Mouse (Mus musculus) MEL (cell line): ENCODE results near the gene Bnip1. TPM values are rescaled to one million over a fixed set of nuclear protein-coding genes. Genes with fewer than 3 reads are reported as not detected.

Experiments
- DNase-seq: peaks from one replicate; pipeline ENCODE4 v3.0.0; 2011; ENCODE audit warnings: low read depth, low spot score
- H3K27ac ChIP-seq: 2 replicates; pipeline ENCODE4 v1.5.1; 2012; ENCODE audit warnings: low read depth, mild to moderate bottlenecking, control low read depth, low read length, moderate library complexity; ENCODE audit not compliant: control insufficient read depth
- H3K27me3 ChIP-seq, 2 experiments: fragments of 150-350 bp in 1 of 2; sonication (generic) in 1 of 2; 2 replicates each; pipeline ENCODE4 v1.6.1; 2012; ENCODE audit warnings: low read length in 2 of 2, mild to moderate bottlenecking in 2 of 2, improper control_type of control experiment in 1 of 2, moderate library complexity in 1 of 2; ENCODE audit not compliant: insufficient read depth in 2 of 2, control insufficient read depth in 1 of 2
- H3K36me3 ChIP-seq, 2 experiments: 2 replicates each; pipeline ENCODE4 v1.6.1; 2012 to 2014; ENCODE audit warnings: low read length in 2 of 2, improper control_type of control experiment in 1 of 2, inconsistent platforms in 1 of 2, mild to moderate bottlenecking in 1 of 2; ENCODE audit not compliant: insufficient read depth in 2 of 2, control insufficient read depth in 1 of 2
- H3K4me1 ChIP-seq, 2 experiments: fragments of 150-350 bp in 1 of 2; sonication (generic) in 1 of 2; 2 replicates each; pipeline ENCODE4 v1.6.1; 2012; ENCODE audit warnings: low read length in 2 of 2, improper control_type of control experiment in 1 of 2, mild to moderate bottlenecking in 1 of 2; ENCODE audit not compliant: insufficient read depth in 2 of 2, control insufficient read depth in 1 of 2
- H3K4me3 ChIP-seq, 2 experiments: fragments of 150-350 bp in 1 of 2; sonication (generic) in 1 of 2; 2 replicates each; pipeline ENCODE4 v1.5.1; 2012; ENCODE audit warnings: low read depth in 2 of 2, low read length in 2 of 2, mild to moderate bottlenecking in 2 of 2, moderate library complexity in 2 of 2, control low read depth in 1 of 2, improper control_type of control experiment in 1 of 2; ENCODE audit not compliant: control insufficient read depth in 1 of 2, insufficient read depth in 1 of 2
- H3K79me2 ChIP-seq: 2 replicates; pipeline ENCODE4 v1.6.1; 2012; ENCODE audit warnings: mild to moderate bottlenecking, low read length, moderate library complexity; ENCODE audit not compliant: control insufficient read depth, poor library complexity, insufficient read depth
- H3K9ac ChIP-seq: 2 replicates; pipeline ENCODE4 v1.6.1; 2012; ENCODE audit warnings: low read depth, mild to moderate bottlenecking, control low read depth, low read length, moderate library complexity; ENCODE audit not compliant: control insufficient read depth, poor library complexity, severe bottlenecking
- H3K9me3 ChIP-seq: fragments of 150-350 bp; sonication (generic); replicated peaks from 2 replicates; pipeline ENCODE4 v1.6.1; 2012; ENCODE audit warnings: mild to moderate bottlenecking, low read length, improper control_type of control experiment, moderate library complexity; ENCODE audit not compliant: insufficient read depth
- BHLHE40 ChIP-seq: IDR thresholded peaks from 2 replicates; pipeline ENCODE4 v1.6.1; 2012; ENCODE audit warnings: low read depth, mild to moderate bottlenecking, inconsistent platforms, low read length, improper control_type of control experiment, borderline replicate concordance
- CHD1 ChIP-seq: IDR thresholded peaks from 2 replicates; pipeline ENCODE4 v1.6.1; 2012; ENCODE audit warnings: low read depth, mild to moderate bottlenecking, inconsistent platforms, low read length, improper control_type of control experiment
- CTCF ChIP-seq, 3 experiments: IDR thresholded peaks in 2 of 3; conservative IDR thresholded peaks in 1 of 3; 2 replicates each; pipeline ENCODE4 v1.5.1; 2011 to 2012; ENCODE audit warnings: low read length in 3 of 3, low read depth in 2 of 3, mild to moderate bottlenecking in 2 of 3, improper control_type of control experiment in 1 of 3, inconsistent platforms in 1 of 3, mixed read lengths in 1 of 3, moderate library complexity in 1 of 3; ENCODE audit not compliant: control insufficient read depth in 1 of 3, insufficient read depth in 1 of 3, poor library complexity in 1 of 3, severe bottlenecking in 1 of 3
- E2F4 ChIP-seq: IDR thresholded peaks from 2 replicates; pipeline ENCODE4 v1.6.1; 2011; ENCODE audit warnings: low read depth, low read length, improper control_type of control experiment, borderline replicate concordance
- EP300 ChIP-seq, 2 experiments: IDR thresholded peaks; 2 replicates each; pipeline ENCODE4 v1.6.1; 2011; ENCODE audit warnings: improper control_type of control experiment in 2 of 2, low read length in 2 of 2, low read depth in 1 of 2, mild to moderate bottlenecking in 1 of 2
- ETS1 ChIP-seq: IDR thresholded peaks from 2 replicates; pipeline ENCODE4 v1.6.1; 2012; ENCODE audit warnings: low read depth, mild to moderate bottlenecking, inconsistent platforms, low read length, improper control_type of control experiment, moderate library complexity
- GABPA ChIP-seq: IDR thresholded peaks from 2 replicates; pipeline ENCODE4 v1.6.1; 2012; ENCODE audit warnings: low read depth, mild to moderate bottlenecking, inconsistent platforms, low read length, improper control_type of control experiment, moderate library complexity
- HCFC1 ChIP-seq: IDR thresholded peaks from 2 replicates; pipeline ENCODE4 v1.6.1; 2012; ENCODE audit warnings: low read depth, mild to moderate bottlenecking, inconsistent platforms, low read length, improper control_type of control experiment, moderate library complexity
- JUND ChIP-seq: IDR thresholded peaks from 2 replicates; pipeline ENCODE4 v1.6.1; 2011; ENCODE audit warnings: low read depth, mild to moderate bottlenecking, improper control_type of control experiment, low read length
- KAT2A ChIP-seq: conservative IDR thresholded peaks from 2 replicates; pipeline ENCODE4 v1.6.1; 2012; ENCODE audit warnings: low read depth, low read length, improper control_type of control experiment, inconsistent platforms
- MAFK ChIP-seq: IDR thresholded peaks from 2 replicates; pipeline ENCODE4 v1.6.1; 2011; ENCODE audit warnings: low read depth, mild to moderate bottlenecking, low read length, improper control_type of control experiment, borderline replicate concordance
- MAX ChIP-seq: IDR thresholded peaks from 2 replicates; pipeline ENCODE4 v1.6.1; 2011; ENCODE audit warnings: low read length, improper control_type of control experiment
- MAZ ChIP-seq: IDR thresholded peaks from 2 replicates; pipeline ENCODE4 v1.6.1; 2012; ENCODE audit warnings: low read depth, mild to moderate bottlenecking, inconsistent platforms, low read length, improper control_type of control experiment
- MXI1 ChIP-seq: IDR thresholded peaks from 2 replicates; pipeline ENCODE4 v1.6.1; 2011; ENCODE audit warnings: mild to moderate bottlenecking, low read depth, low read length, improper control_type of control experiment
- MYB ChIP-seq: IDR thresholded peaks from 2 replicates; pipeline ENCODE4 v1.6.1; 2011; ENCODE audit warnings: mild to moderate bottlenecking, low read depth, low read length, improper control_type of control experiment
- MYC ChIP-seq: IDR thresholded peaks from 2 replicates; pipeline ENCODE4 v1.6.1; 2011; ENCODE audit warnings: low read depth, mild to moderate bottlenecking, low read length, improper control_type of control experiment, moderate library complexity
- POLR2A ChIP-seq, 2 experiments: IDR thresholded peaks; 2 replicates each; pipeline ENCODE4 v1.6.1; 2011 to 2012; ENCODE audit warnings: low read length in 2 of 2, mild to moderate bottlenecking in 2 of 2, control low read depth in 1 of 2, improper control_type of control experiment in 1 of 2, low read depth in 1 of 2, moderate library complexity in 1 of 2; ENCODE audit not compliant: control insufficient read depth in 1 of 2, insufficient read depth in 1 of 2, poor library complexity in 1 of 2
- RAD21 ChIP-seq: IDR thresholded peaks from 2 replicates; pipeline ENCODE4 v1.6.1; 2011; ENCODE audit warnings: mild to moderate bottlenecking, low read depth, low read length, improper control_type of control experiment
- RCOR1 ChIP-seq: IDR thresholded peaks from 2 replicates; pipeline ENCODE4 v1.6.1; 2012; ENCODE audit warnings: low read depth, mild to moderate bottlenecking, inconsistent platforms, low read length, improper control_type of control experiment
- SIN3A ChIP-seq: IDR thresholded peaks from 2 replicates; pipeline ENCODE4 v1.6.1; 2012; ENCODE audit warnings: low read length, improper control_type of control experiment, inconsistent platforms
- TCF12 ChIP-seq: IDR thresholded peaks from 2 replicates; pipeline ENCODE4 v1.6.1; 2014; ENCODE audit warnings: low read depth, mild to moderate bottlenecking, inconsistent platforms, low read length, improper control_type of control experiment, moderate library complexity
- USF1 ChIP-seq: IDR thresholded peaks from 2 replicates; pipeline ENCODE4 v1.6.1; 2014; ENCODE audit warnings: low read depth, mild to moderate bottlenecking, inconsistent platforms, low read length, improper control_type of control experiment, moderate library complexity
- USF2 ChIP-seq, 2 experiments: IDR thresholded peaks; 2 replicates each; pipeline ENCODE4 v1.6.1; 2011 to 2012; ENCODE audit warnings: improper control_type of control experiment in 2 of 2, low read length in 2 of 2, borderline replicate concordance in 1 of 2, inconsistent platforms in 1 of 2, low read depth in 1 of 2, mild to moderate bottlenecking in 1 of 2; ENCODE audit not compliant: insufficient read depth in 1 of 2
- ZC3H11A ChIP-seq: IDR thresholded peaks from 2 replicates; pipeline ENCODE4 v1.6.1; 2012; ENCODE audit warnings: low read depth, mild to moderate bottlenecking, inconsistent platforms, low read length, improper control_type of control experiment
- ZMIZ1 ChIP-seq: IDR thresholded peaks from 2 replicates; pipeline ENCODE4 v1.6.1; 2012; ENCODE audit warnings: low read depth, mild to moderate bottlenecking, inconsistent platforms, low read length, improper control_type of control experiment, moderate library complexity
- polyA plus RNA-seq, 2 experiments: library from polyadenylated mRNA; stranded (reverse) in 1 of 2; unstranded in 1 of 2; fragments of >175 nt in 1 of 2; fragments of >200 nt in 1 of 2; gene quantifications; 2 replicates each; pipeline versions ENCODE4 v1.2.1 to v1.2.4; 2012; ENCODE audit warnings: low replicate concordance in 2 of 2, low read depth in 1 of 2; ENCODE audit not compliant: insufficient read length in 2 of 2, insufficient read depth in 1 of 2, missing spikeins in 1 of 2
- total RNA-seq: library from RNA; depleted of rRNA; stranded (reverse); fragments of 300-350 nt; gene quantifications from 2 replicates; pipeline ENCODE4 v1.2.3, GENCODE M21; 2012

Bnip1 gene
- total and polyA plus RNA-seq, 3 experiments = 44.1 to 44.2 TPM; not detected in 1

- Histone ChIP-seq H3K4me3 (no peak overlapping the region), H3K9me3 (no peaks in the 10 kb centered on the region), H3K27ac (no peak overlapping the region), H3K4me1 (peaks cover 3% of the 10 kb centered on the region in 2 experiments), H3K36me3 (peaks cover 5 to 7% of the 10 kb centered on the region in 2 experiments), H3K9ac (no peak overlapping the region), H3K79me2 (peaks cover under 1% of the 10 kb centered on the region; the same call in 1 of the 2 replicates), H3K27me3 (no peaks in the 10 kb centered on the region)
- TF ChIP-seq MAFK = no peak
- no peak for TF ChIP-seq RCOR1
- no peak for TF ChIP-seq HCFC1
- TF ChIP-seq CTCF (IDR thresholded peaks at IDR 0.05 in 2 of 3, conservative IDR thresholded peaks at IDR 0.05 in 1 of 3; ENCODE audit: control insufficient read depth in 1 of 3, insufficient read depth in 1 of 3, low read depth in 2 of 3, low read length in 3 of 3, poor library complexity in 1 of 3, severe bottlenecking in 1 of 3) = no peak
- TF ChIP-seq ETS1 = 0 out of 2 replicates have a peak, but pooled peaks have one; percentile 10
- no peak for TF ChIP-seq POLR2A (IDR thresholded peaks at IDR 0.05; ENCODE audit: control insufficient read depth in 1 of 2, insufficient read depth in 1 of 2, low read depth in 1 of 2, low read length in 2 of 2, poor library complexity in 1 of 2)
- no peak for DNase-seq
Measured at GRCm38 (mm10) chr17:26786586-26786985, 5.7 kb downstream of the Bnip1 start.

GRCm38 (mm10) chr17:26788986-26789385 is 8.1 kb downstream of the Bnip1 start:
- no peak overlapping the region for H3K4me3 ChIP-seq
- no peaks in the 10 kb centered on the region for H3K9me3 ChIP-seq
- no peaks in the 10 kb centered on the region for H3K79me2 ChIP-seq
- TF ChIP-seq USF1 = no peak
- TF ChIP-seq GABPA = no peak
- no peak for TF ChIP-seq EP300 (IDR thresholded peaks at IDR 0.05; ENCODE audit: low read depth in 1 of 2, low read length in 2 of 2)
- TF ChIP-seq CHD1 = no peak
- no peak for TF ChIP-seq RAD21
- no peak for TF ChIP-seq JUND
- TF ChIP-seq MXI1 = no peak
- TF ChIP-seq SIN3A = no peak
- TF ChIP-seq ZC3H11A = no peak
- TF ChIP-seq MAZ = no peak
- no peak for TF ChIP-seq MYB
- no peak for TF ChIP-seq MAX
- no peak for TF ChIP-seq TCF12
- no peak for TF ChIP-seq MYC
- TF ChIP-seq USF2 (IDR thresholded peaks at IDR 0.05; ENCODE audit: borderline replicate concordance in 1 of 2, insufficient read depth in 1 of 2, low read depth in 1 of 2, low read length in 2 of 2) = no peak
- TF ChIP-seq KAT2A = no peak
- no peak for TF ChIP-seq ZMIZ1
- TF ChIP-seq BHLHE40 = no peak
- TF ChIP-seq E2F4 = no peak
- TF ChIP-seq, all 39 proteins: peak for 0
- Histone ChIP-seq H3K27me3 (no peaks in the 10 kb centered on the region), H3K9ac (no peak overlapping the region), H3K27ac (no peak overlapping the region), H3K4me1 (peaks cover 3 to 6% of the 10 kb centered on the region in 2 experiments; a peak in 3 of 4 replicates), H3K36me3 (peaks cover 3 to 7% of the 10 kb centered on the region in 2 experiments; a peak in 3 of 4 replicates)
- DNase-seq = no peak
